Mouse (Mus musculus) midbrain, embryonic 13.5 days (tissue): Measurements from ENCODE around the gene Cbx2. TPM values are rescaled to one million over a fixed set of nuclear protein-coding genes. Genes with fewer than 3 reads are reported as not detected.

Source experiments
- ATAC-seq: fragments of 200-750 bp; cut with Nextera tagmentation; 2 replicates; pipeline ENCODE4 v1.8.0; 2017; ENCODE audit warnings: mild to moderate bottlenecking, moderate TSS enrichment, moderate library complexity
- H3K27ac ChIP-seq: fragments of 300-500 bp; sonication (generic); 2 replicates; pipeline ENCODE4 v1.5.1; 2015; ENCODE audit warnings: inconsistent platforms, mild to moderate bottlenecking, moderate library complexity
- H3K27me3 ChIP-seq: fragments of 300-500 bp; sonication (generic); 2 replicates; pipeline ENCODE4 v1.6.1; 2015; ENCODE audit warnings: mild to moderate bottlenecking, inconsistent platforms
- H3K36me3 ChIP-seq: fragments of 300-500 bp; sonication (generic); 2 replicates; pipeline ENCODE4 v1.6.1; 2015; ENCODE audit warnings: mild to moderate bottlenecking, inconsistent platforms
- H3K4me1 ChIP-seq: fragments of 300-500 bp; sonication (generic); replicated peaks from 2 replicates; pipeline ENCODE4 v1.6.1; 2015; ENCODE audit warnings: inconsistent platforms
- H3K4me2 ChIP-seq: fragments of 300-500 bp; sonication (generic); replicated peaks from 2 replicates; pipeline ENCODE4 v1.6.1; 2015; ENCODE audit warnings: moderate library complexity, mild to moderate bottlenecking, inconsistent platforms
- H3K4me3 ChIP-seq: fragments of 300-500 bp; sonication (generic); replicated peaks from 2 replicates; pipeline ENCODE4 v1.5.1; 2015; ENCODE audit warnings: mild to moderate bottlenecking, inconsistent platforms
- H3K9ac ChIP-seq: fragments of 300-500 bp; sonication (generic); replicated peaks from 2 replicates; pipeline ENCODE4 v1.6.1; 2015; ENCODE audit warnings: mild to moderate bottlenecking, inconsistent platforms
- H3K9me3 ChIP-seq: fragments of 300-500 bp; sonication (generic); 2 replicates; pipeline ENCODE4 v1.6.1; 2016; ENCODE audit warnings: mild to moderate bottlenecking, inconsistent platforms
- WGBS: fragments of 180-500 bp; shearing (Covaris S2); methylation state at CpG from one replicate; pipeline ENCODE4 v1.1.7; 2015; 5-methylcytosine and 5-hydroxymethylcytosine counted together
- polyA plus RNA-seq: library from polyadenylated mRNA; unstranded; fragments of >200 nt; fragmentation: Nextera tagmentation; extraction: Ambion mirVana; gene quantifications from 2 replicates; pipeline ENCODE4 v1.2.1, GENCODE M21; 2015

The Cbx2 gene
- polyA plus RNA-seq, 1 experiment from 2014 or later = 34.7 TPM

- no peak overlapping the region for H3K27ac ChIP-seq
- H3K27me3 ChIP-seq = peaks cover 100% of the 10 kb centered on the region
- peak; percentile 18 for ATAC-seq
- H3K36me3 ChIP-seq = no peaks in the 10 kb centered on the region
- no peaks in the 10 kb centered on the region for H3K9me3 ChIP-seq
- H3K4me3 ChIP-seq = peak overlapping the region; percentile 36
- WGBS = 1% methylated on average over 39 of the region's 39 CpGs
- peak overlapping the region; percentile 63 for H3K4me2 ChIP-seq
- peaks cover 52% of the 10 kb centered on the region for H3K4me1 ChIP-seq
- peak overlapping the region; percentile 57 for H3K9ac ChIP-seq
Observed at GRCm38 (mm10) chr11:119046601-119047245, 24.0 kb downstream of the Cbx2 start.

- H3K27me3 ChIP-seq = peaks cover 100% of the 10 kb centered on the region
- peak; percentile 27 for ATAC-seq
- H3K4me3 ChIP-seq = peak overlapping the region; percentile 36
- no peaks in the 10 kb centered on the region for H3K9me3 ChIP-seq
- peak overlapping the region; percentile 33; the same call in 1 of the 2 replicates for H3K9ac ChIP-seq
- peak overlapping the region; percentile 48; the same call in 1 of the 2 replicates for H3K27ac ChIP-seq
- peaks cover 52% of the 10 kb centered on the region for H3K4me1 ChIP-seq
- peak overlapping the region; percentile 63 for H3K4me2 ChIP-seq
- WGBS = under 1% methylated on average over 43 of the region's 43 CpGs
- H3K36me3 ChIP-seq = no peaks in the 10 kb centered on the region
Observed at GRCm38 (mm10) chr11:119047261-119048132, 24.7 kb downstream of the Cbx2 start.

- H3K4me1 ChIP-seq = peaks cover 53% of the 10 kb centered on the region
- peak overlapping the region; percentile 33; the same call in 1 of the 2 replicates for H3K9ac ChIP-seq
- H3K4me3 ChIP-seq = peak overlapping the region; percentile 17
- peak overlapping the region; percentile 63 for H3K4me2 ChIP-seq
- H3K36me3 ChIP-seq = no peaks in the 10 kb centered on the region
- H3K9me3 ChIP-seq = no peaks in the 10 kb centered on the region
- WGBS = under 1% methylated on average over 13 of the region's 13 CpGs
- peaks cover 97% of the 10 kb centered on the region for H3K27me3 ChIP-seq
- no peak for ATAC-seq
- peak overlapping the region; percentile 48; the same call in 1 of the 2 replicates for H3K27ac ChIP-seq
Observed at GRCm38 (mm10) chr11:119048133-119048510, 25.4 kb downstream of the Cbx2 start.

GRCm38 (mm10) chr11:119050361-119050760 is 27.6 kb downstream of the Cbx2 start:
- peaks cover 87% of the 10 kb centered on the region for H3K27me3 ChIP-seq
- H3K9ac ChIP-seq = no peak overlapping the region
- H3K9me3 ChIP-seq = no peaks in the 10 kb centered on the region
- no peak for ATAC-seq
- H3K4me3 ChIP-seq = no peak overlapping the region
- peaks cover 57% of the 10 kb centered on the region for H3K4me1 ChIP-seq
- H3K4me2 ChIP-seq = no peak overlapping the region
- H3K36me3 ChIP-seq = no peaks in the 10 kb centered on the region
- no peak overlapping the region for H3K27ac ChIP-seq
- 0% methylated on average over 2 of the region's 2 CpGs for WGBS

- Histone ChIP-seq H3K4me3 (no peak overlapping the region), H3K4me2 (no peak overlapping the region), H3K27me3 (peaks cover 82% of the 10 kb centered on the region), H3K36me3 (no peaks in the 10 kb centered on the region), H3K27ac (no peak overlapping the region), H3K9ac (no peak overlapping the region), H3K4me1 (peaks cover 64% of the 10 kb centered on the region), H3K9me3 (no peaks in the 10 kb centered on the region)
- ATAC-seq = no peak
Observed at GRCm38 (mm10) chr11:119051426-119051825, 28.7 kb downstream of the Cbx2 start.

- H3K4me2 ChIP-seq = no peak overlapping the region
- no peaks in the 10 kb centered on the region for H3K36me3 ChIP-seq
- no peaks in the 10 kb centered on the region for H3K9me3 ChIP-seq
- peaks cover 75% of the 10 kb centered on the region for H3K27me3 ChIP-seq
- peak overlapping the region; percentile 94 for H3K27ac ChIP-seq
- peaks cover 61% of the 10 kb centered on the region for H3K4me1 ChIP-seq
- 0 out of 2 replicates have a peak overlapping the region, but pooled peaks have one; percentile 0 for H3K9ac ChIP-seq
- no peak overlapping the region for H3K4me3 ChIP-seq
- no peak for ATAC-seq
- WGBS = 4% methylated on average over 15 of the region's 15 CpGs
Observed at GRCm38 (mm10) chr11:119051927-119052660, 29.3 kb downstream of the Cbx2 start.

GRCm38 (mm10) chr11:119052661-119053256 is 30.0 kb downstream of the Cbx2 start:
- H3K4me3 ChIP-seq = peak overlapping the region; percentile 37
- H3K9me3 ChIP-seq = no peaks in the 10 kb centered on the region
- H3K27ac ChIP-seq = peak overlapping the region; percentile 94
- WGBS = 3% methylated on average over 13 of the region's 13 CpGs
- H3K27me3 ChIP-seq = peaks cover 74% of the 10 kb centered on the region
- peaks cover 61% of the 10 kb centered on the region for H3K4me1 ChIP-seq
- ATAC-seq = no peak
- H3K9ac ChIP-seq = peak overlapping the region; percentile 67
- H3K4me2 ChIP-seq = peak overlapping the region; percentile 92
- no peaks in the 10 kb centered on the region for H3K36me3 ChIP-seq

GRCm38 (mm10) chr11:119053257-119053670 is 30.5 kb downstream of the Cbx2 start:
- Histone ChIP-seq H3K4me3 (peak overlapping the region; percentile 37), H3K9ac (peak overlapping the region; percentile 67), H3K4me2 (peak overlapping the region; percentile 92), H3K27ac (peak overlapping the region; percentile 94), H3K36me3 (no peaks in the 10 kb centered on the region), H3K4me1 (peaks cover 61% of the 10 kb centered on the region), H3K9me3 (no peaks in the 10 kb centered on the region), H3K27me3 (peaks cover 74% of the 10 kb centered on the region)
- under 1% methylated on average over 39 of the region's 42 CpGs for WGBS
- ATAC-seq = peak; percentile 92

- Histone ChIP-seq H3K27me3 (peaks cover 74% of the 10 kb centered on the region), H3K4me3 (peak overlapping the region; percentile 37), H3K4me2 (peak overlapping the region; percentile 92), H3K9ac (peak overlapping the region; percentile 64), H3K9me3 (no peaks in the 10 kb centered on the region), H3K36me3 (no peaks in the 10 kb centered on the region), H3K4me1 (peaks cover 64% of the 10 kb centered on the region), H3K27ac (peak overlapping the region; percentile 94)
- under 1% methylated on average over 33 of the region's 35 CpGs for WGBS
- ATAC-seq = peak; percentile 55
Observed at GRCm38 (mm10) chr11:119053738-119054350, 31.1 kb downstream of the Cbx2 start.

- Histone ChIP-seq H3K9me3 (no peaks in the 10 kb centered on the region), H3K4me2 (peak overlapping the region; percentile 92), H3K4me1 (peaks cover 66% of the 10 kb centered on the region), H3K4me3 (peak overlapping the region; percentile 49), H3K27me3 (peaks cover 74% of the 10 kb centered on the region), H3K36me3 (no peaks in the 10 kb centered on the region), H3K9ac (peak overlapping the region; percentile 64), H3K27ac (peak overlapping the region; percentile 94)
- no peak for ATAC-seq
- WGBS = 1% methylated on average over 47 of the region's 47 CpGs
Observed at GRCm38 (mm10) chr11:119054351-119055345, 31.9 kb downstream of the Cbx2 start.
